Mouse (Mus musculus) activated CD4-positive, CD25-positive, alpha-beta regulatory T cell, adult 4 months (primary cell): ENCODE results near the gene Hsd11b2. TPM values are rescaled to one million over a fixed set of nuclear protein-coding genes. Genes with fewer than 3 reads are reported as not detected.

ENCODE experiments used
- ATAC-seq: one replicate; pipeline ENCODE4 v1.8.0; 2017
- polyA plus RNA-seq, 2 experiments: library from polyadenylated mRNA; unstranded; fragments of 100-300 nt; shearing (Covaris generic); gene quantifications; one replicate each; pipeline ENCODE4 v1.2.1; 2017

The Hsd11b2 gene
- polyA plus RNA-seq, 2 experiments from 2014 or later = not detected

- no peak for ATAC-seq
Measured at GRCm38 (mm10) chr8:105528206-105528605, 9.7 kb downstream of the Hsd11b2 start.

- no peak for ATAC-seq
Measured at GRCm38 (mm10) chr8:105529271-105529670, 10.7 kb downstream of the Hsd11b2 start.

DNA sequence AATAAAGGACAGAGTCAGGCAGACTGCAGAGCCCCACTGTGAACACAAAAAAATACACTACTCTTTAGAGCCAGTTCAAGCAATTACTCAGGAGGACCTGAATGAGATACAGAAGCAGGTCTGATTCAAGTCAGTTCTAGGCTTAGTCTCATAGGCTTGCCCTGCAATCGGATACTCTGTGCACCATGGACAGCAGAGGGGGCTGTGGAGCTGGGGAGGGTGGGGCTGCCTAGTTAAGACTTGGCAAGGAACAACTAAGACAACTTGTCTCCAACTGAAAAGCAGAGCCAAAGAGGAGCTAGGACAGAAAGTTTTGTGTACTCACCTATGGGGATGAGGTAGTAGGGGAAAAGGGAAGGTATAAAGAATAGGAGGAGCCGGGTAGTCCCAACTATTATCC, 13.2 kb downstream of the Hsd11b2 start:
- no peak for ATAC-seq

DNA sequence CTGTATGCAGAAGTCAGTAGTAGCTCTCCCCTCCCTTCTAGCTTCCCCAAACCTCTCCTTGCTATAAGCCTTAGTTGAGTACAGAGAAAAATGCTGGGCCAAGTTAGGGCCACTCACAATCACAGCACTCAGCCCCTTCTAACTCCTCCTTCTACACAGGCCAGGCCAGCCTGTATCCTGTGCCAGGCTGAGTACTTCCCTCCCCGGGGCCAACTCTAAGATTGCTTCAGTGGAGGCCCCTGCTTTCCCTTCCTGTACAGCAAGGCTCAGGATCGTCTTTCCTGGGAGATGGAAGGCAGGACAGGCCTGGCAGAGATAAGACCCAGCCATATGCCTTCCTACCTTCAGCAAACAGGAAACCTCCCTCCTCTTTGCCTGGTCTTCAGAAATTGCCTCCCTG, 14.9 kb downstream of the Hsd11b2 start:
- ATAC-seq = no peak

DNA sequence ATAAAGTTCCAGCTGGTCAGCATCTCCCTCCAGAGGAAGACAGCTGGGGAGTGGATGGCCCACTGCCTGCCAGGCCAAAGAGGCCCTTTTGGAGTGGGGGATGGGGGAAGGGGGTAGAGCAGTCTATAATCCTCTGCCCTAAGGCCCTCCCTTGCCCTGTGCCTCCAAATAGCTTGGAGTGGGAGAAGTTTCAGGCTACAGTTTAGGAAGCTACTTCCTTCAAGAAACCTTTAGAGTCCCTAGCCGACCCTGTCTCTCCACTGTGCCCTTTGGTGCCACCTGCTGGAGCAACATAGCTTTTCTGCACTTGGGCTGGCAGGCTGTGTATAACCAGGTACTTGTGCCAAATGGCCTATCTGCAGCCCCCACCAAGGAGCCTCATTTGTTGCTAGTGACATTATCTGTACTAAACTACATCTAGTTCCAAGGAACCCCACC, 15.4 kb downstream of the Hsd11b2 start:
- no peak for ATAC-seq

GRCm38 (mm10) chr8:105536546-105536945, 18.0 kb downstream of the Hsd11b2 start:
- ATAC-seq = no peak

- ATAC-seq = no peak
Measured at GRCm38 (mm10) chr8:105537011-105537677, 18.6 kb downstream of the Hsd11b2 start.

- no peak for ATAC-seq
Measured at GRCm38 (mm10) chr8:105538940-105539339, 20.4 kb downstream of the Hsd11b2 start.

GRCm38 (mm10) chr8:105542032-105542656, 23.6 kb downstream of the Hsd11b2 start:
- no peak for ATAC-seq

DNA sequence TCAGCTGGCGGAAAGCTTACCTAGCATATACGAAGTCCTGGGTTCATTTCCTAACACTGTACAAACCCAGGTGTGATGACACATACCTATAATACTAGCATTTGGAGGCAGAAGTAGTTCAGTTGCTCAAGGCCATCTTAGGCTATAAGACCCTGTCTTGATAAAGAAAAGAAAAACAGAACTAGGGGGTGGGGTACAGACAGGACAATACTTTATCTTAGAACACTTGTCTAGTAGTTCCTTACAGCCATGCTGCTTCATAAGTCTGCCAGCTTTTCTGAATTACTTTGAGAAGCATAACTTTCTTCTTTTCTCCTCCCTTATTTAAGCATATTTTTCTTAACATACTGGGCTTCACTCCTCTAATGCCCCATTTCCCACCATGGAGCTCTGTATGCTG, 24.3 kb downstream of the Hsd11b2 start:
- no peak for ATAC-seq

- ATAC-seq = no peak
Measured at GRCm38 (mm10) chr8:105543703-105544102, 25.1 kb downstream of the Hsd11b2 start.

- no peak for ATAC-seq
Measured at GRCm38 (mm10) chr8:105544544-105545205, 26.1 kb downstream of the Hsd11b2 start.

- ATAC-seq = no peak
Measured at GRCm38 (mm10) chr8:105545249-105545648, 26.7 kb downstream of the Hsd11b2 start.

- ATAC-seq = no peak
Measured at GRCm38 (mm10) chr8:105546384-105547350, 28.1 kb downstream of the Hsd11b2 start.

- no peak for ATAC-seq
Measured at GRCm38 (mm10) chr8:105549506-105549905, 31.0 kb downstream of the Hsd11b2 start.

GRCm38 (mm10) chr8:105550083-105550482, 31.5 kb downstream of the Hsd11b2 start:
- ATAC-seq = no peak

- no peak for ATAC-seq
Measured at GRCm38 (mm10) chr8:105552032-105552431, 33.5 kb downstream of the Hsd11b2 start.

DNA sequence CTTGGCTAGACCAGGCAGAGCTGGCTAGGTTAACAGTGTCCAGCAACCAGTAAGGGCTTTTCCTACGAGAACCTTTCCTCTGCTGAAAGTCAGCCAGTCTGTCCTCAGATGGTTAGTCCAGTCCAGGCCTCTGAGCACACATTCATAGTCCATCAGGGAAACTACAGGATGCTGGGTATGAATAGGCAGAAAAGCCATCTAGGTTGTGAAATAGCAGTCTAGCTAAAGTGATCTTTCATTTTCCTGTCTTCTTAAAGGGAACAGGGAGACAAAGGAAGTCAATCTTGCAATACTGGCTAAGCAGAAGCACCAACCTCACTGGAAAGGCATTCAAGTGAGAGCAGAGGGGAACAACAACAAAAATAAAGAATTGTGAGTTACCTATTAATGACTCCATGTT, 34.3 kb downstream of the Hsd11b2 start:
- ATAC-seq = no peak

- no peak for ATAC-seq
Measured at GRCm38 (mm10) chr8:105554087-105554486, 35.5 kb downstream of the Hsd11b2 start.

DNA sequence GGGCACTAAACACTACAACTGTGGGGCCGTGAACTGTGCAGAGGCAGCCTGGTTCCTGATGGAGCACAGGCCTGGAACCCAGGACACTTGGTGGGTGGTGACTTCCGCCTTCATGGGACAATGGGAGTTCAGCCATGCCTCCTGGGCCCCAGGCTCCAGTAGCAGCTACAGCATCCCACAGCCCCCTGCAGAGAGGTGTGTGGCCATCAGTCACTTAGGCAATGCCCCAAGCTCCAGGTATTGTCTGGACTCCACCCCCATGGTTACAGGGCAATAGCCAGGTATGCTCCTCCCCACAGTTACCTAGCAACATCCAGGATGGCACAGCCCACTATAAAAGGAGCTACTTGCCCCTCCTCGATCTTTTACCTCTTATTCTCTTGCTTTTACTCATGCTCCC, 36.7 kb downstream of the Hsd11b2 start:
- no peak for ATAC-seq

DNA sequence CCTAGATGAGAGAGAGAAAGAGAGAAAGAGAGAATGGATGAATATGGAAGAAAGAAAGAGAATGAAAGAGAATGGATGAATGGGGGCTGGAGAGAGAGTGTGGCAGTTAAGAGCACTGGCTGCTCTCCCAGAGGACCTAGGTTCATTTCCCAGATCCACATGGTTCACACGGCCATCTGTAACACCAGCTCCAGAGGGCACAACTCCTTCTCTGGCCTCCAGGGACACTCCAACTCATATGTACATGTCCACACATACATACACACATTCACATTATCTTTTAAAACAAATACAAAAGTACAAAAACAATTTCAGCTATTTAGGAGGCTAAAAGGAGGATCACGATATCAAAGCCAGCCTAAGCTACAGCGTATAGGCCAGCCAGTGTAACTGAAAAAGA, 44.3 kb downstream of the Hsd11b2 start:
- ATAC-seq = no peak

- ATAC-seq = no peak
Measured at GRCm38 (mm10) chr8:105563871-105564270, 45.3 kb downstream of the Hsd11b2 start.
